Mouse (Mus musculus) ES-Bruce4 (cell line): ENCODE data around the gene Grik4.

Experiments used
- CTCF ChIP-seq: IDR thresholded peaks from one replicate; pipeline ENCODE4 v1.8.1; 2011; ENCODE audit warnings: low read depth, low read length
- EP300 ChIP-seq: IDR thresholded peaks from 2 replicates; pipeline ENCODE4 v1.6.1; 2011; ENCODE audit warnings: low read depth, low read length; ENCODE audit not compliant: insufficient read depth

- TF ChIP-seq EP300 (no peak), CTCF (no peak)
Measured at GRCm38 (mm10) chr9:42503709-42504108, 440.6 kb downstream of the Grik4 start.
